Mouse (Mus musculus) cortical plate, adult 2 months (tissue): ENCODE results near the gene Thada. TPM values are rescaled to one million over a fixed set of nuclear protein-coding genes. Genes with fewer than 3 reads are reported as not detected.

Experiments used
- H3K27ac ChIP-seq: fragments of 200-500 bp; 2 replicates; pipeline ENCODE4 v1.5.1; 2012; ENCODE audit warnings: low read length, control low read depth, inconsistent platforms; ENCODE audit not compliant: insufficient read depth
- H3K4me1 ChIP-seq: fragments of 200-500 bp; 2 replicates; pipeline ENCODE4 v1.6.1; 2011; ENCODE audit warnings: low read length; ENCODE audit not compliant: control insufficient read depth, insufficient read depth
- H3K4me3 ChIP-seq: fragments of 200-500 bp; 2 replicates; pipeline ENCODE4 v1.5.1; 2011; ENCODE audit warnings: mild to moderate bottlenecking, low read length, control low read depth; ENCODE audit not compliant: insufficient read depth
- CTCF ChIP-seq: fragments of 200-500 bp; IDR thresholded peaks from 2 replicates; pipeline ENCODE4 v1.5.1; 2011; ENCODE audit warnings: mild to moderate bottlenecking, control low read depth, low read length; ENCODE audit not compliant: insufficient read depth; ENCODE audit errors: extremely low read depth
- POLR2A ChIP-seq: fragments of 200-500 bp; IDR thresholded peaks from 2 replicates; pipeline ENCODE4 v1.6.1; 2011; ENCODE audit warnings: mild to moderate bottlenecking, low read length, control low read depth; ENCODE audit not compliant: insufficient read depth; ENCODE audit errors: extremely low read depth
- polyA plus RNA-seq: library from polyadenylated mRNA; depleted of rRNA; stranded (reverse); fragments of >200 nt; gene quantifications from 2 replicates; pipeline ENCODE4 v1.2.3, GENCODE M21; 2012

Gene Thada
- polyA plus RNA-seq, 1 experiment = 5.2 TPM

DNA sequence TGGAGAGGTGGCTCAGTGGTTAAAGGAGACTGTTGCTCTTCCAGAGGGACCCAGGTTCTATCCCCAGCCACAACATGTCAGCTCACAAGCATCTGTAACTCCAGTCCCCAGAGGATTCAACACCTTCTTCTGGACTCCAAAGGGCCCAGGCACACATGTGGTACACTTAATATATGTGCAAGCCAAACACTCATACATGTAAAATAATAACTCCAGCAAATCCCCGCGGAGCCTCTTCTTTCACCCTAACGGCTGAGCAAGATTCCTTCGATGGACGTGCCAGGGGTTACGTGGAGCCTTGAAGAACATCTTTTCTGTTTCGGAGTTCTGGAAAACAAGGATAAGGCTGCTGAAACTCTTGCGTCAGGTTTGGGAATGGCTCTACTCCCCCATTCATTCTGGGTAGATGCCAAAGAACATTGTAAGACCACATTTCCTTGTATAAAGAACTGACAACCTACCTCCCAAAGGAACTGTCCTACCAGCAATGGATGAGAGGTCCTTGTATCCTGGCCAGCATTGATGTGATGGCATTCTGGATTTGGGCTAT lies 303.7 kb downstream of the Thada start:
- no peak overlapping the region for H3K4me3 ChIP-seq
- H3K4me1 ChIP-seq = no peaks in the 10 kb centered on the region
- H3K27ac ChIP-seq = no peak overlapping the region
- TF ChIP-seq POLR2A = no peak
- no peak for TF ChIP-seq CTCF

- Histone ChIP-seq H3K27ac (no peak overlapping the region), H3K4me3 (no peak overlapping the region)
- TF ChIP-seq POLR2A (no peak), CTCF (no peak)
Observed at GRCm38 (mm10) chr17:84161231-84161854, 304.7 kb downstream of the Thada start.

DNA sequence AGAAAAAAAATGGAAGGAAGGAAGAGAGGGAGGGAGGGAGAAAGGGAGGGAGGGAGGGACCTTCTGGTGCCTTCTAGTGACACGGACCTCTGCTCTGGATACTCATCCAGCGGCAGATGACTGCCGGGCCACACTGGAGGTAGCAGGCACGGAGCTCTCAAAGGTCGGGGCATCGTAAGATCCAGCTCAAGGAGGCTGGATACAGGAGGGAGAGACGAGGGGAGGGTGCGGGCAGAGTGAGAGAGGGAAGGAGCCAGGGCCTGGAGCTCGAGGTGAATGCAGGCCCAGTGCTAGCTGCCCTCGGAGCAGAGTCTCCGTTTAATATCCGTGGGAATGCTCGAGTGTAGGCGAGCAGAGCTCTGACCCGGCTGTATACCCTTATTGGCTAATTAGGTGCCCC lies 307.1 kb downstream of the Thada start:
- H3K4me3 ChIP-seq = no peak overlapping the region
- no peak for TF ChIP-seq CTCF
- no peaks in the 10 kb centered on the region for H3K4me1 ChIP-seq

More at GRCm38 (mm10) chr17:84161231-84161854, 304.7 kb downstream of the Thada start:
- H3K4me1 ChIP-seq = no peaks in the 10 kb centered on the region

DNA sequence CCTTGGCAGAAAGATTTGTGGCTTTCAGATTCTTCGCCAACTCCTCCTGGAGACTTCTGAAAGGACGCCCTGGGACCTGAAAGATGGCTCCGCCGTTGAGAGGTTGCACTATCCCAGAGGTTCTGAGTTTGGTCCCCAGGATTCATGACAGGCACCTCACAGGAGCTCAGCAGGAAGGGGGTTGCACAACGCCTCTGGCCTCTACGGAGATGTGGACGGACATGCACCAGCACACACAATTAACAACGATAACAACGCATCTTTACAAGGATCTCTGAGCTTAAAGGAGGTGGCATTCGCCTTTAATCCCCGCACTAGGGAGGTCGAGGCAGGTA lies 307.6 kb downstream of the Thada start:
- no peak for TF ChIP-seq POLR2A
- TF ChIP-seq CTCF = no peak
- Histone ChIP-seq H3K27ac (no peak overlapping the region), H3K4me1 (no peaks in the 10 kb centered on the region), H3K4me3 (no peak overlapping the region)

More for the DNA sequence above, 307.1 kb downstream of the Thada start:
- no peak overlapping the region for H3K27ac ChIP-seq

- TF ChIP-seq POLR2A (no peak), CTCF (no peak)
Observed at GRCm38 (mm10) chr17:84157743-84158460, 308.1 kb downstream of the Thada start.

GRCm38 (mm10) chr17:84156748-84157742 lies 309.0 kb downstream of the Thada start:
- no peak for TF ChIP-seq POLR2A
- no peak for TF ChIP-seq CTCF
- no peak overlapping the region for H3K27ac ChIP-seq

More at GRCm38 (mm10) chr17:84157743-84158460, 308.1 kb downstream of the Thada start:
- H3K27ac ChIP-seq = no peak overlapping the region
- H3K4me3 ChIP-seq = no peak overlapping the region
- no peaks in the 10 kb centered on the region for H3K4me1 ChIP-seq

GRCm38 (mm10) chr17:84156227-84156573 lies 309.8 kb downstream of the Thada start:
- no peak for TF ChIP-seq POLR2A
- TF ChIP-seq CTCF = no peak
- Histone ChIP-seq H3K4me1 (no peaks in the 10 kb centered on the region), H3K4me3 (no peak overlapping the region), H3K27ac (no peak overlapping the region)

More at GRCm38 (mm10) chr17:84156748-84157742, 309.0 kb downstream of the Thada start:
- no peak overlapping the region for H3K4me3 ChIP-seq
- no peaks in the 10 kb centered on the region for H3K4me1 ChIP-seq

GRCm38 (mm10) chr17:84155516-84156226 lies 310.3 kb downstream of the Thada start:
- H3K4me1 ChIP-seq = no peaks in the 10 kb centered on the region
- TF ChIP-seq CTCF (no peak), POLR2A (no peak)

DNA sequence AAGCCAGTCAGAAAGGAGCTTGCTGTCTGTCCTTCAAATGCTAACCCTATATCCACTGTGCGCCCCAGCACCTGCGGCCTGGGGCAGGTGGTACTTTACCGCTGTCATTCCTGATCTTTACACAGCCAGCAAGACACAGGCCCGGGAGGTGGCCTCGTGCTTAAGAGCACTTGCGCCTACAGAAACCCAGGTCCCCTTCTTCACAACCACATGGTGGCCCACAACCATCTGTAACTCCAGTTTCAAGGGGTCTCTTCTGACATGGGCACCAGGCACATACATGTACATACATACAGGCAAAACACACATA lies 311.0 kb downstream of the Thada start:
- no peak for TF ChIP-seq CTCF
- no peak for TF ChIP-seq POLR2A
- no peak overlapping the region for H3K27ac ChIP-seq
- no peaks in the 10 kb centered on the region for H3K4me1 ChIP-seq
- no peak overlapping the region for H3K4me3 ChIP-seq

More at GRCm38 (mm10) chr17:84155516-84156226, 310.3 kb downstream of the Thada start:
- no peak overlapping the region for H3K4me3 ChIP-seq
- no peak overlapping the region for H3K27ac ChIP-seq
